ENCODE assay signal across 11 mouse cellular contexts in genomic region chr6:52180213-52180710, GRCm38 (mm10). TPM values are rescaled to one million over a fixed set of nuclear protein-coding genes. Genes with fewer than 3 reads are reported as not detected.
DNase-seq lines count a peak whose midpoint lies in the region; ATAC-seq lines count a peak whose summit lies in the region.
"Had no signal": no experiment of that assay in that cellular context is flagged by ENCODE, and none has a peak within 500 bp of the region (broad histone marks: within the 10 kb centered on the region; RNA-seq: fewer than 3 reads in every experiment).

No protein-coding gene starts in this region.

- no peak for ATAC-seq in kidney, embryonic 14.5 days (ENCODE audit: low FRiP score, low TSS enrichment)
- no peak for ATAC-seq in embryonic facial prominence, embryonic 14.5 days (ENCODE audit: low read depth)
- ATAC-seq in hindbrain, embryonic 11.5 days (ENCODE audit: low FRiP score), result no peak
- ATAC-seq in liver, embryonic 13.5 days (ENCODE audit: low read depth), result no peak
- no peak for ATAC-seq in forebrain, embryonic 13.5 days

- intact Hi-C loops in left cerebral cortex, postnatal 36 days (cut with DNase I), result no loop called here

- H3K4me1 ChIP-seq in kidney, embryonic 14.5 days (ENCODE audit: control insufficient read depth, insufficient read depth, low read length), result peaks cover 75% of the 10 kb centered on the region
- H3K4me1 ChIP-seq in embryonic facial prominence, embryonic 14.5 days (ENCODE audit: control insufficient read depth, insufficient read depth, low read length), result no peaks in the 10 kb centered on the region
- H3K4me1 ChIP-seq in hindbrain, embryonic 11.5 days (replicated peaks; ENCODE audit: control insufficient read depth, insufficient read depth, low read length), result peaks cover 2% of the 10 kb centered on the region; the same call in 1 of the 2 replicates
- H3K4me1 ChIP-seq in liver, embryonic 13.5 days (replicated peaks), result peaks cover 8% of the 10 kb centered on the region
- H3K4me1 ChIP-seq in forebrain, embryonic 13.5 days, result no peaks in the 10 kb centered on the region
- H3K4me1 ChIP-seq: embryonic facial prominence, embryonic 15.5 days had no signal

- peak overlapping the region; percentile 71 for H3K4me3 ChIP-seq in kidney, embryonic 14.5 days (ENCODE audit: low read length)
- peak overlapping the region; percentile 0; the same call in 1 of the 2 replicates for H3K4me3 ChIP-seq in embryonic facial prominence, embryonic 14.5 days (ENCODE audit: low read depth, low read length)
- peak overlapping the region; percentile 76 for H3K4me3 ChIP-seq in hindbrain, embryonic 11.5 days (ENCODE audit: low read depth, low read length)
- H3K4me3 ChIP-seq in liver, embryonic 13.5 days (replicated peaks), result no peak overlapping the region
- no peak overlapping the region for H3K4me3 ChIP-seq in forebrain, embryonic 13.5 days
- H3K4me3 ChIP-seq: embryonic facial prominence, embryonic 15.5 days had no signal

- H3K36me3 ChIP-seq in kidney, embryonic 14.5 days (ENCODE audit: control insufficient read depth, insufficient read depth, low read length), result peaks cover 12% of the 10 kb centered on the region; the same call in 1 of the 2 replicates
- no peaks in the 10 kb centered on the region for H3K36me3 ChIP-seq in embryonic facial prominence, embryonic 14.5 days (ENCODE audit: control insufficient read depth, insufficient read depth, low read length)
- H3K36me3 ChIP-seq in hindbrain, embryonic 11.5 days (ENCODE audit: control insufficient read depth, insufficient read depth, low read length), result no peaks in the 10 kb centered on the region
- H3K36me3 ChIP-seq in liver, embryonic 13.5 days, result no peaks in the 10 kb centered on the region
- H3K36me3 ChIP-seq in forebrain, embryonic 13.5 days (ENCODE audit: poor library complexity, severe bottlenecking), result no peaks in the 10 kb centered on the region
- H3K36me3 ChIP-seq: embryonic facial prominence, embryonic 15.5 days had no signal

- H3K9me3 ChIP-seq in kidney, embryonic 14.5 days (ENCODE audit: control insufficient read depth, low read length), result no peaks in the 10 kb centered on the region
- H3K9me3 ChIP-seq in embryonic facial prominence, embryonic 14.5 days (ENCODE audit: control insufficient read depth, low read length), result no peaks in the 10 kb centered on the region
- H3K9me3 ChIP-seq in hindbrain, embryonic 11.5 days (ENCODE audit: control insufficient read depth, low read length), result no peaks in the 10 kb centered on the region
- H3K9me3 ChIP-seq in liver, embryonic 13.5 days (replicated peaks), result no peaks in the 10 kb centered on the region
- H3K9me3 ChIP-seq in forebrain, embryonic 13.5 days (replicated peaks), result no peaks in the 10 kb centered on the region
- H3K9me3 ChIP-seq: embryonic facial prominence, embryonic 15.5 days had no signal

- DNase-seq in kidney, adult 8-10 months, result no peak
- DNase-seq in embryonic facial prominence, embryonic 14.5 days (ENCODE audit: low spot score), result no peak
- DNase-seq in hindbrain, embryonic 11.5 days (ENCODE audit: low spot score), result no peak
- no peak for DNase-seq in liver, embryonic 13.5 days
- DNase-seq in left cerebral cortex, postnatal 36 days (ENCODE audit: low spot score in 2 of 2), result no peak
- DNase-seq: midbrain, embryonic 14.5 days had no signal

- 11% methylated on average over 11 of the region's 11 CpGs for WGBS in kidney, embryonic 14.5 days
- 5% methylated on average over 11 of the region's 11 CpGs for whole genome bisulfite sequencing in embryonic facial prominence, embryonic 14.5 days
- under 1% methylated on average over 11 of the region's 11 CpGs for WGBS in hindbrain, embryonic 11.5 days
- 20% methylated on average over 11 of the region's 11 CpGs for WGBS in liver, embryonic 13.5 days (ENCODE audit: insufficient replicate concordance)
- WGBS in forebrain, embryonic 13.5 days, result 2% methylated on average over 11 of the region's 11 CpGs

- peak overlapping the region; percentile 67 for H3K4me2 ChIP-seq in kidney, embryonic 14.5 days (replicated peaks; ENCODE audit: low read depth, low read length)
- peak overlapping the region; percentile 29; the same call in 1 of the 2 replicates for H3K4me2 ChIP-seq in embryonic facial prominence, embryonic 14.5 days (ENCODE audit: low read depth, low read length)
- H3K4me2 ChIP-seq in hindbrain, embryonic 11.5 days (replicated peaks; ENCODE audit: low read depth, low read length), result peak overlapping the region; percentile 55
- H3K4me2 ChIP-seq in liver, embryonic 13.5 days, result peak overlapping the region; percentile 23; the same call in 1 of the 2 replicates
- no peak overlapping the region for H3K4me2 ChIP-seq in forebrain, embryonic 13.5 days
- H3K4me2 ChIP-seq: embryonic facial prominence, embryonic 15.5 days had no signal

- H3K9ac ChIP-seq in kidney, embryonic 14.5 days (ENCODE audit: low read depth, low read length), result peak overlapping the region; percentile 88
- H3K9ac ChIP-seq in embryonic facial prominence, embryonic 14.5 days (ENCODE audit: low read depth, low read length), result no peak overlapping the region
- peak overlapping the region; percentile 97 for H3K9ac ChIP-seq in hindbrain, embryonic 11.5 days (ENCODE audit: low read depth, low read length)
- 0 out of 2 replicates have a peak overlapping the region, but pooled peaks have one; percentile 39 for H3K9ac ChIP-seq in liver, embryonic 13.5 days
- no peak overlapping the region for H3K9ac ChIP-seq in forebrain, embryonic 13.5 days
- H3K9ac ChIP-seq: embryonic facial prominence, embryonic 15.5 days had no signal

- H3K27ac ChIP-seq in kidney, embryonic 14.5 days (ENCODE audit: low read depth, low read length), result peak overlapping the region; percentile 89
- no peak overlapping the region for H3K27ac ChIP-seq in embryonic facial prominence, embryonic 14.5 days (replicated peaks; ENCODE audit: low read depth, low read length)
- H3K27ac ChIP-seq in hindbrain, embryonic 11.5 days (ENCODE audit: low read depth, low read length), result peak overlapping the region; percentile 99
- H3K27ac ChIP-seq in liver, embryonic 13.5 days, result no peak overlapping the region
- H3K27ac ChIP-seq in forebrain, embryonic 13.5 days, result no peak overlapping the region
- H3K27ac ChIP-seq: embryonic facial prominence, embryonic 15.5 days had no signal

- H3K27me3 ChIP-seq in kidney, embryonic 14.5 days (ENCODE audit: control insufficient read depth, insufficient read depth, low read length), result no peaks in the 10 kb centered on the region
- peaks cover 98% of the 10 kb centered on the region for H3K27me3 ChIP-seq in embryonic facial prominence, embryonic 14.5 days (replicated peaks; ENCODE audit: control insufficient read depth, insufficient read depth, low read length)
- H3K27me3 ChIP-seq in hindbrain, embryonic 11.5 days (ENCODE audit: control insufficient read depth, insufficient read depth, low read length), result peaks cover 78% of the 10 kb centered on the region
- H3K27me3 ChIP-seq in liver, embryonic 13.5 days, result peaks cover 100% of the 10 kb centered on the region
- H3K27me3 ChIP-seq in forebrain, embryonic 13.5 days, result peaks cover 100% of the 10 kb centered on the region

RNA-seq across cellular contexts. Expression of gene 5730596B20Rik, which starts 3.0 kb away (rescaled TPM):
- 2.7 and 2.9 TPM in 2 replicates for polyA plus RNA-seq in kidney, embryonic 14.5 days (2014; fragmentation: Nextera tagmentation; extraction: Ambion mirVana)
- polyA plus RNA-seq in embryonic facial prominence, embryonic 14.5 days (2014; fragmentation: Nextera tagmentation; extraction: Ambion mirVana), result 0.10 and 0.46 TPM in 2 replicates
- polyA plus RNA-seq in hindbrain, embryonic 11.5 days (2014; fragmentation: Nextera tagmentation; extraction: Ambion mirVana), result 4.9 and 5.4 TPM in 2 replicates
- 0.02 and 0.06 TPM in 2 replicates for polyA plus RNA-seq in liver, embryonic 13.5 days (2015; fragmentation: Nextera tagmentation; extraction: Ambion mirVana)
- not detected for total RNA-seq in left cerebral cortex, postnatal 36 days (2021)
- not detected in 2 replicates for polyA plus RNA-seq in forebrain, embryonic 13.5 days (2015; fragmentation: Nextera tagmentation; extraction: Ambion mirVana)
- polyA plus RNA-seq: embryonic facial prominence, embryonic 15.5 days; midbrain, embryonic 14.5 days; spleen, adult 2 months had no signal

RNA-seq across cellular contexts. Expression of gene Hoxa4, which starts 11.3 kb away (rescaled TPM):
- 3.1 and 3.6 TPM in 2 replicates for polyA plus RNA-seq in kidney, embryonic 14.5 days (2014; fragmentation: Nextera tagmentation; extraction: Ambion mirVana)
- polyA plus RNA-seq in embryonic facial prominence, embryonic 14.5 days (2014; fragmentation: Nextera tagmentation; extraction: Ambion mirVana), result 1.1 and 1.6 TPM in 2 replicates
- polyA plus RNA-seq in hindbrain, embryonic 11.5 days (2014; fragmentation: Nextera tagmentation; extraction: Ambion mirVana), result 11.9 and 12.8 TPM in 2 replicates
- polyA plus RNA-seq in liver, embryonic 13.5 days (2015; fragmentation: Nextera tagmentation; extraction: Ambion mirVana), result 0.17 and 0.30 TPM in 2 replicates
- total RNA-seq in left cerebral cortex, postnatal 36 days (2021), result not detected
- polyA plus RNA-seq in forebrain, embryonic 13.5 days (2015; fragmentation: Nextera tagmentation; extraction: Ambion mirVana), result not detected in 2 replicates
- polyA plus RNA-seq: midbrain, embryonic 14.5 days had no signal

RNA-seq across cellular contexts. Expression of gene Hoxa2, which starts 15.6 kb away (rescaled TPM):
- polyA plus RNA-seq in kidney, embryonic 14.5 days (2014; fragmentation: Nextera tagmentation; extraction: Ambion mirVana), result 4.7 and 5.5 TPM in 2 replicates
- 7.2 and 11.1 TPM in 2 replicates for polyA plus RNA-seq in embryonic facial prominence, embryonic 14.5 days (2014; fragmentation: Nextera tagmentation; extraction: Ambion mirVana)
- 63.7 and 68.1 TPM in 2 replicates for polyA plus RNA-seq in hindbrain, embryonic 11.5 days (2014; fragmentation: Nextera tagmentation; extraction: Ambion mirVana)
- 0.63 and 0.82 TPM in 2 replicates for polyA plus RNA-seq in liver, embryonic 13.5 days (2015; fragmentation: Nextera tagmentation; extraction: Ambion mirVana)
- total RNA-seq in left cerebral cortex, postnatal 36 days (2021), result not detected
- polyA plus RNA-seq in forebrain, embryonic 13.5 days (2015; fragmentation: Nextera tagmentation; extraction: Ambion mirVana), result not detected in 2 replicates

RNA-seq across cellular contexts. Expression of gene Hoxa1, which starts 22.1 kb away (rescaled TPM):
- polyA plus RNA-seq in kidney, embryonic 14.5 days (2014; fragmentation: Nextera tagmentation; extraction: Ambion mirVana), result 0.64 and 1.0 TPM in 2 replicates
- 1.4 and 1.7 TPM in 2 replicates for polyA plus RNA-seq in embryonic facial prominence, embryonic 14.5 days (2014; fragmentation: Nextera tagmentation; extraction: Ambion mirVana)
- 4.0 and 4.1 TPM in 2 replicates for polyA plus RNA-seq in hindbrain, embryonic 11.5 days (2014; fragmentation: Nextera tagmentation; extraction: Ambion mirVana)
- 0.52 and 0.66 TPM in 2 replicates for polyA plus RNA-seq in liver, embryonic 13.5 days (2015; fragmentation: Nextera tagmentation; extraction: Ambion mirVana)
- not detected for total RNA-seq in left cerebral cortex, postnatal 36 days (2021)
- polyA plus RNA-seq in forebrain, embryonic 13.5 days (2015; fragmentation: Nextera tagmentation; extraction: Ambion mirVana), result not detected in 2 replicates
- total RNA-seq: liver, adult 2 months had no signal

RNA-seq across cellular contexts. Expression of gene Hoxa5, which starts 24.1 kb away (rescaled TPM):
- 15.7 and 16.6 TPM in 2 replicates for polyA plus RNA-seq in kidney, embryonic 14.5 days (2014; fragmentation: Nextera tagmentation; extraction: Ambion mirVana)
- 2.4 and 3.3 TPM in 2 replicates for polyA plus RNA-seq in embryonic facial prominence, embryonic 14.5 days (2014; fragmentation: Nextera tagmentation; extraction: Ambion mirVana)
- polyA plus RNA-seq in hindbrain, embryonic 11.5 days (2014; fragmentation: Nextera tagmentation; extraction: Ambion mirVana), result 23.8 and 39.3 TPM in 2 replicates
- 0.83 and 1.2 TPM in 2 replicates for polyA plus RNA-seq in liver, embryonic 13.5 days (2015; fragmentation: Nextera tagmentation; extraction: Ambion mirVana)
- not detected for total RNA-seq in left cerebral cortex, postnatal 36 days (2021)
- not detected in 2 replicates for polyA plus RNA-seq in forebrain, embryonic 13.5 days (2015; fragmentation: Nextera tagmentation; extraction: Ambion mirVana)
- polyA plus RNA-seq: midbrain, embryonic 14.5 days had no signal

Comparison
In these comparisons a context has a peak if more than half of its experiments do, and no peak if none do; other contexts are left out.
1. H3K27ac ChIP-seq: peak in kidney, embryonic 14.5 days (single experiment) and hindbrain, embryonic 11.5 days (single experiment); none in embryonic facial prominence, embryonic 14.5 days (single experiment), liver, embryonic 13.5 days (single experiment) and forebrain, embryonic 13.5 days (single experiment).
2. H3K4me3 ChIP-seq: peak in kidney, embryonic 14.5 days (single experiment), embryonic facial prominence, embryonic 14.5 days (single experiment) and hindbrain, embryonic 11.5 days (single experiment); none in liver, embryonic 13.5 days (single experiment) and forebrain, embryonic 13.5 days (single experiment).
3. H3K9ac ChIP-seq: peak in kidney, embryonic 14.5 days (single experiment), hindbrain, embryonic 11.5 days (single experiment) and liver, embryonic 13.5 days (single experiment); none in embryonic facial prominence, embryonic 14.5 days (single experiment) and forebrain, embryonic 13.5 days (single experiment).